Mouse (Mus musculus) bone marrow macrophage, adult 2 months (primary cell): ENCODE data around the gene Tnfsf13b. TPM values are rescaled to one million over a fixed set of nuclear protein-coding genes. Genes with fewer than 3 reads are reported as not detected.

ENCODE experiments used
- H3K27ac ChIP-seq: 2 replicates; pipeline ENCODE4 v1.5.1; 2012; ENCODE audit warnings: low read depth, low read length; ENCODE audit not compliant: insufficient read depth
- H3K4me1 ChIP-seq: 2 replicates; pipeline ENCODE4 v1.6.1; 2012; ENCODE audit warnings: low read length; ENCODE audit not compliant: control insufficient read depth, insufficient read depth
- H3K4me3 ChIP-seq: 2 replicates; pipeline ENCODE4 v1.5.1; 2012; ENCODE audit warnings: mild to moderate bottlenecking, low read length, moderate library complexity; ENCODE audit not compliant: insufficient read depth
- CTCF ChIP-seq: IDR thresholded peaks from 2 replicates; pipeline ENCODE4 v1.5.1; 2012; ENCODE audit warnings: low read depth, mild to moderate bottlenecking, low read length, moderate library complexity
- POLR2A ChIP-seq: IDR thresholded peaks from 2 replicates; pipeline ENCODE4 v1.6.1; 2012; ENCODE audit warnings: mild to moderate bottlenecking, low read depth, low read length, borderline replicate concordance
- polyA plus RNA-seq: library from polyadenylated mRNA; stranded (reverse); fragments of >200 nt; gene quantifications from 2 replicates; pipeline ENCODE4 v1.2.4, GENCODE M21; 2012; ENCODE audit not compliant: missing spikeins, insufficient read depth, insufficient read length

Gene Tnfsf13b
- polyA plus RNA-seq, 1 experiment, result 5.8 TPM

- H3K4me1 ChIP-seq, result no peaks in the 10 kb centered on the region
- H3K4me3 ChIP-seq, result no peak overlapping the region
- H3K27ac ChIP-seq, result no peak overlapping the region
- TF ChIP-seq CTCF (no peak), POLR2A (no peak)
Observed at GRCm38 (mm10) chr8:10072347-10072746, 66.1 kb downstream of the Tnfsf13b start.

Other genes with a start within 250 kb of the Tnfsf13b start
- not detected in 2 replicates for gene Fam155a, start 235.3 kb upstream of the Tnfsf13b start, polyA plus RNA-seq
- gene Gm10217, start 142.2 kb upstream of the Tnfsf13b start, polyA plus RNA-seq, result not detected in 2 replicates
- 2.7 and 2.8 TPM in 2 replicates for gene Lig4, start 28.8 kb upstream of the Tnfsf13b start, polyA plus RNA-seq
- 9.3 and 10.9 TPM in 2 replicates for gene Abhd13, start 28.8 kb upstream of the Tnfsf13b start, polyA plus RNA-seq
- gene Myo16, start 147.4 kb downstream of the Tnfsf13b start, polyA plus RNA-seq, result not detected in 2 replicates